Mouse (Mus musculus): ENCODE measurements at regions not wholly inside any gene's neighbourhood (a gene's known extent, or its start where the extent isn't known, plus 50 kb on each side); places are given as distances from the start of the nearest gene placed in this dataset.

- intact Hi-C loops (cut with DNase I): loop anchor here (5.0 kb wide), 1 partner anchor 1356 kb away; the partner anchor contains the start of gene Adcyap1
- DNase-seq (ENCODE audit: low spot score in 2 of 2): peak; percentile 20 to 45
Measured at GRCm38 (mm10) chr17:94553400-94553799, 196.4 kb downstream of the Mettl4 start.

DNA sequence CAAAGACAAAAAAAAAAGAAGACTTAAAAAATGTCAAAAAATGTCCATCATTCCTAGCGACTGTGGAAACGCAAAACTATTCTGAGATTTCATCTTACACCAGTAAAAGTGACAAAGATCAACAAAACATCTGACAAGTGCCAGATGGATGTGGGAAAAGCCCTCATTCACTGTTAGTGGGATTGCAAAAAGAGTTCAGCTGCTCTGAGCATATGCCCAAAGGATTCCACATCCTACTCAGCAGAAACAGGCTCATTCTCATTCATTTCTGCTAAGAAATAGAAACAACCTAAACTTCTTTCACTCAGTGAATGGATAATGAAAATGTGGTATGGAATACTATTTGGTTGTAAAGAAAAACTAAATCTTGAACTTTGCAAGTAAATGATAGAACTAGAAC, 221.1 kb downstream of the Mettl4 start:
- intact Hi-C loops (cut with DNase I): no loop called here
- peak; percentile 8 to 83 for DNase-seq (ENCODE audit: low spot score in 2 of 2)

Data from left cerebral cortex, postnatal 25 days (tissue).